Mouse (Mus musculus) CH12.LX (cell line): ENCODE results near the gene Sh3tc1. TPM values are rescaled to one million over a fixed set of nuclear protein-coding genes. Genes with fewer than 3 reads are reported as not detected.

Experiments used
- DNase-seq: peaks from one replicate; pipeline ENCODE4 v3.0.0-alpha.2; 2013; ENCODE audit errors: extremely low read depth
- H3K27ac ChIP-seq: 2 replicates; pipeline ENCODE4 v1.5.1; 2012; ENCODE audit warnings: low read depth, mild to moderate bottlenecking, control low read depth, moderate library complexity; ENCODE audit not compliant: insufficient read depth
- H3K27me3 ChIP-seq: replicated peaks from 2 replicates; pipeline ENCODE3; 2012; ENCODE audit warnings: inconsistent platforms
- H3K36me3 ChIP-seq, 2 experiments: replicated peaks in 1 of 2; 2 replicates each; pipeline versions ENCODE3 to v1.6.1; 2012; ENCODE audit warnings: inconsistent platforms in 1 of 2, low read length in 1 of 2, mild to moderate bottlenecking in 1 of 2, mixed read lengths in 1 of 2, moderate library complexity in 1 of 2; ENCODE audit not compliant: control insufficient read depth in 1 of 2, insufficient read depth in 1 of 2
- H3K4me1 ChIP-seq, 2 experiments: 2 replicates each; pipeline ENCODE4 v1.6.1; 2012; ENCODE audit warnings: inconsistent platforms in 1 of 2, moderate library complexity in 1 of 2; ENCODE audit not compliant: insufficient read depth in 2 of 2, control insufficient read depth in 1 of 2
- H3K4me2 ChIP-seq: 2 replicates; pipeline ENCODE4 v1.6.1; 2012; ENCODE audit warnings: low read depth, mild to moderate bottlenecking, control low read depth; ENCODE audit not compliant: poor library complexity, insufficient read depth, severe bottlenecking
- H3K4me3 ChIP-seq, 3 experiments: fragments of 150-350 bp in 1 of 3; sonication (generic) in 1 of 3; replicated peaks in 1 of 3; 2 replicates each; pipeline versions ENCODE3 to v1.5.1; 2011 to 2012; ENCODE audit warnings: low read depth in 2 of 3, low read length in 2 of 3, mild to moderate bottlenecking in 2 of 3, moderate library complexity in 2 of 3, control low read depth in 1 of 3, improper control_type of control experiment in 1 of 3, inconsistent platforms in 1 of 3, mixed read lengths in 1 of 3; ENCODE audit not compliant: poor library complexity in 1 of 3
- H3K79me2 ChIP-seq: replicated peaks from 2 replicates; pipeline ENCODE4 v1.6.1; 2012; ENCODE audit warnings: mild to moderate bottlenecking, moderate library complexity; ENCODE audit not compliant: control insufficient read depth, poor library complexity, insufficient read depth, severe bottlenecking; ENCODE audit errors: extremely low read depth
- H3K9ac ChIP-seq: 2 replicates; pipeline ENCODE4 v1.6.1; 2012; ENCODE audit warnings: low read depth, mild to moderate bottlenecking, control low read depth, moderate library complexity; ENCODE audit not compliant: insufficient read depth
- H3K9me3 ChIP-seq: replicated peaks from 2 replicates; pipeline ENCODE3; 2012; ENCODE audit warnings: low read length, inconsistent platforms, mixed read lengths
- CHD1 ChIP-seq: IDR thresholded peaks from 2 replicates; pipeline ENCODE4 v1.6.1; 2012; ENCODE audit warnings: low read depth, low read length, improper control_type of control experiment, inconsistent platforms
- CTCF ChIP-seq, 2 experiments: IDR thresholded peaks in 1 of 2; conservative IDR thresholded peaks in 1 of 2; 2 replicates each; pipeline ENCODE4 v1.5.1; 2011 to 2012; ENCODE audit warnings: low read depth in 2 of 2, low read length in 2 of 2, improper control_type of control experiment in 1 of 2, inconsistent platforms in 1 of 2, mild to moderate bottlenecking in 1 of 2, moderate library complexity in 1 of 2
- GABPA ChIP-seq: IDR thresholded peaks from 2 replicates; pipeline ENCODE4 v1.6.1; 2012; ENCODE audit warnings: low read depth, low read length, improper control_type of control experiment, inconsistent platforms; ENCODE audit not compliant: insufficient replicate concordance
- IRF4 ChIP-seq: IDR thresholded peaks from 2 replicates; pipeline ENCODE4 v1.6.1; 2014; ENCODE audit warnings: low read depth, mild to moderate bottlenecking, inconsistent platforms, low read length, improper control_type of control experiment
- MAFK ChIP-seq: IDR thresholded peaks from 2 replicates; pipeline ENCODE4 v1.6.1; 2011; ENCODE audit warnings: low read length, improper control_type of control experiment; ENCODE audit not compliant: insufficient replicate concordance
- MAX ChIP-seq: IDR thresholded peaks from 2 replicates; pipeline ENCODE4 v1.6.1; 2011; ENCODE audit warnings: low read length, improper control_type of control experiment
- MAZ ChIP-seq: IDR thresholded peaks from 2 replicates; pipeline ENCODE4 v1.6.1; 2012; ENCODE audit warnings: low read depth, mild to moderate bottlenecking, inconsistent platforms, low read length, improper control_type of control experiment, moderate library complexity
- NRF1 ChIP-seq: IDR thresholded peaks from 2 replicates; pipeline ENCODE4 v1.6.1; 2014; ENCODE audit warnings: low read depth, mild to moderate bottlenecking, inconsistent platforms, low read length, improper control_type of control experiment, moderate library complexity
- POLR2AphosphoS2 ChIP-seq: IDR thresholded peaks from 2 replicates; pipeline ENCODE4 v1.6.1; 2011; ENCODE audit warnings: low read depth, low read length, improper control_type of control experiment
- RCOR1 ChIP-seq: conservative IDR thresholded peaks from 2 replicates; pipeline ENCODE4 v1.6.1; 2012; ENCODE audit warnings: low read depth, mild to moderate bottlenecking, inconsistent platforms, low read length, improper control_type of control experiment
- SMC3 ChIP-seq: IDR thresholded peaks from 2 replicates; pipeline ENCODE4 v1.6.1; 2011; ENCODE audit warnings: low read depth, low read length, improper control_type of control experiment
- ZKSCAN1 ChIP-seq: IDR thresholded peaks from 2 replicates; pipeline ENCODE4 v1.6.1; 2012; ENCODE audit warnings: low read depth, inconsistent platforms, low read length, improper control_type of control experiment, borderline replicate concordance
- ZMIZ1 ChIP-seq: IDR thresholded peaks from 2 replicates; pipeline ENCODE4 v1.6.1; 2012; ENCODE audit warnings: low read depth, mild to moderate bottlenecking, inconsistent platforms, low read length, improper control_type of control experiment
- dilution Hi-C: fragments of 300-500 bp; cut with MboI; formaldehyde crosslinking; loops from 2 replicates; pipeline ENCODE4 v1.14.3; 2020; ENCODE audit warnings: low sequenced_read_pairs; ENCODE audit not compliant: extremely low pct_unique_long_range_greater_than_20kb, extremely low pct_ligation_motif_present
- in situ Hi-C: fragments of 300-500 bp; cut with MboI; formaldehyde crosslinking; loops from 3 replicates; pipeline ENCODE4 v1.14.3; 2019; ENCODE audit warnings: low sequenced_read_pairs, low pct_ligation_motif_present, low pct_unique_long_range_greater_than_20kb, mixed read lengths
- polyA plus RNA-seq: library from polyadenylated mRNA; unstranded; fragments of >175 nt; gene quantifications from 2 replicates; pipeline ENCODE4 v1.2.1, GENCODE M21; 2012; ENCODE audit warnings: low read depth; ENCODE audit not compliant: insufficient read length
- total RNA-seq, 2 experiments: library from RNA; depleted of rRNA; stranded (reverse); fragments of 300-350 nt in 1 of 2; fragments of >200 nt in 1 of 2; gene quantifications; 2 replicates each; pipeline ENCODE4 v1.2.3; 2012 to 2014

Sh3tc1 gene
- total and polyA plus RNA-seq, 3 experiments = 0.85 to 2.3 (median 1.2) TPM

GRCm38 (mm10) chr5:35725840-35726239 is 13.9 kb downstream of the Sh3tc1 start:
- no peak for TF ChIP-seq IRF4
- TF ChIP-seq CHD1 = no peak
- no peak for TF ChIP-seq GABPA
- no peak for TF ChIP-seq SMC3
- TF ChIP-seq ZKSCAN1 = no peak
- TF ChIP-seq, all 38 proteins: peak for 0
- DNase-seq = no peak
- Histone ChIP-seq H3K27me3 (no peaks in the 10 kb centered on the region), H3K4me1 (peaks cover 21 to 71% of the 10 kb centered on the region in 2 experiments), H3K27ac (no peak overlapping the region), H3K9ac (no peak overlapping the region), H3K9me3 (no peaks in the 10 kb centered on the region), H3K36me3 (peaks cover 0 to 17% of the 10 kb centered on the region in 2 experiments), H3K79me2 (no peaks in the 10 kb centered on the region), H3K4me2 (no peak overlapping the region), H3K4me3 (no peak overlapping the region)
- dilution Hi-C loops (no loop called here), in situ Hi-C loops (no loop called here)

GRCm38 (mm10) chr5:35723900-35724299 is 15.9 kb downstream of the Sh3tc1 start:
- no peak overlapping the region for H3K4me2 ChIP-seq
- TF ChIP-seq RCOR1 (no peak), ZMIZ1 (no peak), GABPA (no peak), MAX (no peak), NRF1 (no peak)
- no peak for DNase-seq
- H3K36me3 ChIP-seq = peaks cover 0 to 25% of the 10 kb centered on the region in 2 experiments
- H3K27me3 ChIP-seq = no peaks in the 10 kb centered on the region
- H3K9me3 ChIP-seq = no peaks in the 10 kb centered on the region
- H3K27ac ChIP-seq = no peak overlapping the region
- in situ Hi-C loops (loop anchor here (5.0 kb wide), 1 partner anchor 33 kb away; the partner anchor contains the start of gene Ablim2), dilution Hi-C loops (no loop called here)
- H3K4me1 ChIP-seq = peaks cover 12 to 66% of the 10 kb centered on the region in 2 experiments
- no peak overlapping the region for H3K9ac ChIP-seq
- H3K79me2 ChIP-seq = no peaks in the 10 kb centered on the region
- no peak overlapping the region for H3K4me3 ChIP-seq

GRCm38 (mm10) chr5:35722654-35723053 is 17.1 kb downstream of the Sh3tc1 start:
- no peak overlapping the region for H3K4me2 ChIP-seq
- H3K4me3 ChIP-seq = no peak overlapping the region
- no peaks in the 10 kb centered on the region for H3K79me2 ChIP-seq
- H3K9ac ChIP-seq = no peak overlapping the region
- TF ChIP-seq MAFK = no peak
- no peak for TF ChIP-seq CTCF (conservative IDR thresholded peaks at IDR 0.05 in 1 of 2, IDR thresholded peaks at IDR 0.05 in 1 of 2; ENCODE audit: low read depth in 2 of 2, low read length in 2 of 2)
- TF ChIP-seq IRF4 = no peak
- no peak for TF ChIP-seq MAZ
- no peak for TF ChIP-seq POLR2AphosphoS2
- H3K36me3 ChIP-seq = peaks cover 0 to 28% of the 10 kb centered on the region in 2 experiments
- in situ Hi-C loops = loop anchor here (5.0 kb wide), 1 partner anchor 35 kb away; the partner anchor contains the start of gene Ablim2
- no peaks in the 10 kb centered on the region for H3K9me3 ChIP-seq
- H3K4me1 ChIP-seq = peaks cover 3 to 53% of the 10 kb centered on the region in 2 experiments
- DNase-seq = peak; percentile 21
- H3K27ac ChIP-seq = no peak overlapping the region
- dilution Hi-C loops = no loop called here
- no peaks in the 10 kb centered on the region for H3K27me3 ChIP-seq
